Mouse (Mus musculus) limb, embryonic 15.5 days (tissue): ENCODE measurements at regions not wholly inside any gene's neighbourhood (a gene's known extent, or its start where the extent isn't known, plus 50 kb on each side); places are given as distances from the start of the nearest gene placed in this dataset.

Experiments
- ATAC-seq: fragments of 200-750 bp; cut with Nextera tagmentation; 2 replicates; pipeline ENCODE4 v1.8.0; 2017; ENCODE audit warnings: low read depth, moderate TSS enrichment; ENCODE audit not compliant: insufficient number of reproducible peaks, low FRiP score, low TSS enrichment
- H3K27ac ChIP-seq: fragments of 300-500 bp; sonication (generic); 2 replicates; pipeline ENCODE4 v1.5.1; 2015; ENCODE audit warnings: moderate library complexity, mild to moderate bottlenecking, inconsistent platforms
- H3K27me3 ChIP-seq: fragments of 300-500 bp; sonication (generic); 2 replicates; pipeline ENCODE4 v1.6.1; 2015; ENCODE audit warnings: inconsistent platforms
- H3K36me3 ChIP-seq: fragments of 300-500 bp; sonication (generic); 2 replicates; pipeline ENCODE4 v1.6.1; 2015; ENCODE audit warnings: inconsistent platforms
- H3K4me1 ChIP-seq: fragments of 300-500 bp; sonication (generic); 2 replicates; pipeline ENCODE4 v1.6.1; 2015; ENCODE audit warnings: inconsistent platforms
- H3K4me2 ChIP-seq: fragments of 300-500 bp; sonication (generic); 2 replicates; pipeline ENCODE4 v1.6.1; 2015; ENCODE audit warnings: mild to moderate bottlenecking, inconsistent platforms
- H3K4me3 ChIP-seq: fragments of 300-500 bp; sonication (generic); 2 replicates; pipeline ENCODE4 v1.5.1; 2015; ENCODE audit warnings: mild to moderate bottlenecking, inconsistent platforms
- H3K9ac ChIP-seq: fragments of 300-500 bp; sonication (generic); 2 replicates; pipeline ENCODE4 v1.6.1; 2015; ENCODE audit warnings: inconsistent platforms
- H3K9me3 ChIP-seq: fragments of 300-500 bp; sonication (generic); 2 replicates; pipeline ENCODE4 v1.6.1; 2016; ENCODE audit warnings: inconsistent platforms
- WGBS: fragments of 180-500 bp; shearing (Covaris S2); methylation state at CpG from one replicate; pipeline ENCODE4 v1.1.7; 2015; 5-methylcytosine and 5-hydroxymethylcytosine counted together

DNA sequence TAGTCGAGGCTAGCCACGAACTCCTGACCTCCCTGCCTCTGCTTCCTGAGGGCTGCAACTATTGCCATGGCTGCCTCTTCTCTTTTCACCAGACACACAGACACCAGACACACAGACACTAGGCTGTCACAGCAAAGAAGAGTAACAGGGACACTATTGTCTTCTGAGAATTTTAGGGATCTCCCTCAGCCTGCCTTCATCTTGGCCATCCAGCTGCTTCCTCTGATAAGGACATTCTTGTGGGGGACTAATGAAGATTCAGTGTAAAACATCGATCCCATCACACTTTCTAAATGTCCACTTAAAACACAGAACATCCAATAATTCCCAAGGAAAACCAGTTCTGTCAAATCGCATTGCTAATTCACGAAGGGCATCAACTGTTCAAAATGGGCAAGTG lies 98.2 kb downstream of the Cd24a start:
- peaks cover 6% of the 10 kb centered on the region; the same call in 1 of the 2 replicates for H3K4me1 ChIP-seq
- H3K4me2 ChIP-seq: no peak overlapping the region
- no peaks in the 10 kb centered on the region for H3K9me3 ChIP-seq
- no peaks in the 10 kb centered on the region for H3K27me3 ChIP-seq
- no peak for ATAC-seq
- no peaks in the 10 kb centered on the region for H3K36me3 ChIP-seq
- H3K9ac ChIP-seq: no peak overlapping the region
- WGBS: 83% methylated on average over 5 of the region's 5 CpGs
- no peak overlapping the region for H3K27ac ChIP-seq
- H3K4me3 ChIP-seq: no peak overlapping the region

DNA sequence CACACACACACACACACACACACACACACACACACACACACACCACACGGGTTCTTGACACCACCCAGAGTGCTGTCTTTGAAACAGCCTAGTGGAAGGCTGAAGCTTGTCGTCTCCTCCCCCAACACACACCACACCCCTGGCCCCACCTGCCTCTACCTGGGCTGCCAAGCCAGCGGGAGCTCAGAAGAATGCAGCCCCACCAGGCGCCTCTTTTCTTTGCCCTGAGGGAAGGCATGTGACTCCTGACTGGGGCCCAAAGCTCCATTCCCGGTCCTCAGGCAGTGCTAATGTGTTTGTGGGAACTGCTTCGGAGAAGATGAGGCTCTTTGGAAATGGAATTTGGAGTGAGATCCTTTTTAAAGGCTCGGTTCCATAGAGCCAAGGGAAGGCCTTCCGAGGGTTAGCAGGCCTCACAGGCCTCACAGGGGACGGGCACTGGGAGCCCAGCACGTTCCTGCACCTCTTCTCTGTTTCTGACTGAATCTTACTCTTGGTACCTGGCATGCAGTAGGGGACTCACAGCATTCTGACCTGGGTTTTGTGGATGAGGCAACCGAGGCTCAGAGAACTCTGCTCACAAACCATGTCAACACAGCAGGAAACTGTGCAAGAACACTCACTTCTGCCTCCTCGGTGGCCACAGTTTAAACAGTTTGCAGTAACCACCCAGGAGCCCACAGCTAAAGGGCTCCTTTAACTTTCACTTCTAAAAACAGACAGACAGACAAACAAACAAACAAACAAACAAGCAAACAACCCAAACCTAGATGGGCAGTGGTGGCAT lies 106.4 kb downstream of the Cd24a start:
- peaks cover 6% of the 10 kb centered on the region; the same call in 1 of the 2 replicates for H3K4me1 ChIP-seq
- H3K4me3 ChIP-seq: no peak overlapping the region
- no peak for ATAC-seq
- H3K9ac ChIP-seq: no peak overlapping the region
- no peaks in the 10 kb centered on the region for H3K36me3 ChIP-seq
- no peak overlapping the region for H3K4me2 ChIP-seq
- H3K9me3 ChIP-seq: no peaks in the 10 kb centered on the region
- 35% methylated on average over 12 of the region's 12 CpGs for WGBS
- no peaks in the 10 kb centered on the region for H3K27me3 ChIP-seq
- H3K27ac ChIP-seq: 0 out of 2 replicates have a peak overlapping the region, but pooled peaks have one; percentile 23

DNA sequence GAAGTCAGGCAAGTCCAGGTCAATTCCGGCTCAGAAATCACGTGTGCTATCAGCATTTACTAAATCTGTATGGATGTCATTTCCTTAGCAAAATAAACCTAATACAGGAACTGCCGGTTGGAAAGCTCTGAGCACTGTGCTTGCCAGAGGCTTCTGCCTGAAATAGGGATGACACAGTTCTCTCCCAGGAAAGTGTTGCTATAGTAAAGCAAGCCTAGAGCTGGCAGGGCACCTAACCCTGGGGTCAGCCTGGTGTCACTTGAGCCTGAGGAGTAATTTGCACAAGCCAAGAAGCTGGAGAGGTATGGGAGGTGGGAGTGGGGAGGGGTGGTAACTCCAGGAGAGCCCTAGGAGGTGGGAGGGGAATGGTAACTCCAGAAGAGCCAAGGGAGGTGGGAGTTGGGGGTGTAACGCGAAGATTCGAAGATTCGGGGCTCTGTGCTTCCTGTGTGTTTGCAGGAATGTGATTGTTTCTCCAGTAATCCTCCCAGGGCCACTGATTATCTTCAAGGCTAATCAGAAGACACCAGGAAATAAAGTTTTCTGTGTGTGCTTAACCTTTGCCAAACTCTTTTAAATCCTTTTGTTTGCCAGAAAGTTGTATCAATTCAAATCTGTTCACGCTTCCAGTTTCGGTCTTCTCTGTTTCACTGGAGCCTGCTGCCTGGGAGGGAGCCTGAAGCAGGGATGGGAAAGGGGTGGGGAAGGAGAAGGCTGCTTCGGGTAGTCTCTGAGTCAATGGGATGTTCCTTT lies 111.3 kb downstream of the Cd24a start:
- Histone ChIP-seq H3K9ac (no peak overlapping the region), H3K4me3 (no peak overlapping the region), H3K27ac (no peak overlapping the region), H3K27me3 (no peaks in the 10 kb centered on the region), H3K4me1 (peaks cover 13% of the 10 kb centered on the region), H3K36me3 (no peaks in the 10 kb centered on the region), H3K9me3 (no peaks in the 10 kb centered on the region), H3K4me2 (no peak overlapping the region; the same call in 1 of the 2 replicates)
- ATAC-seq: no peak
- 14% methylated on average over 10 of the region's 10 CpGs for WGBS

DNA sequence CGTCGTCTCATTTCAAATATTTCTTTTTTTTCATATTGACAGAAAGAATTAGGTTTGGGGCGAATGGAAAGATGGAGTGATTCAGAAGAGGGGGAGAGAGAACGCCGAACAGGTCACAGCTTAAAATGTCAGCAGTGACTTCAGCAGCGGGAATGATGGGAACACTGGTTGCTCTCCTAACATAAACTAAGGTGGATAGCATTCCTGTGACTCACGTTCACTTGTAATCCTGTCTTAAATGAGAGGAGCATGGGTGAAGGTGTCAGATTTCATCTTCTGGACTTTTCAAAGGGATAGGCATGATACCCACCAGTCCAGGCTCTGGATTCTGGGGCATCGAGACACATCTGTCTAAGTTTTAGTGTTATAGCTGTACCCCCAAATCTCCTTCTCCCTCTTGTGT lies 111.8 kb downstream of the Cd24a start:
- no peaks in the 10 kb centered on the region for H3K9me3 ChIP-seq
- H3K4me1 ChIP-seq: peaks cover 17% of the 10 kb centered on the region
- 37% methylated on average over 8 of the region's 8 CpGs for WGBS
- no peaks in the 10 kb centered on the region for H3K36me3 ChIP-seq
- no peaks in the 10 kb centered on the region for H3K27me3 ChIP-seq
- no peak overlapping the region for H3K27ac ChIP-seq
- no peak overlapping the region; the same call in 1 of the 2 replicates for H3K4me2 ChIP-seq
- no peak overlapping the region for H3K4me3 ChIP-seq
- no peak for ATAC-seq
- H3K9ac ChIP-seq: no peak overlapping the region

DNA sequence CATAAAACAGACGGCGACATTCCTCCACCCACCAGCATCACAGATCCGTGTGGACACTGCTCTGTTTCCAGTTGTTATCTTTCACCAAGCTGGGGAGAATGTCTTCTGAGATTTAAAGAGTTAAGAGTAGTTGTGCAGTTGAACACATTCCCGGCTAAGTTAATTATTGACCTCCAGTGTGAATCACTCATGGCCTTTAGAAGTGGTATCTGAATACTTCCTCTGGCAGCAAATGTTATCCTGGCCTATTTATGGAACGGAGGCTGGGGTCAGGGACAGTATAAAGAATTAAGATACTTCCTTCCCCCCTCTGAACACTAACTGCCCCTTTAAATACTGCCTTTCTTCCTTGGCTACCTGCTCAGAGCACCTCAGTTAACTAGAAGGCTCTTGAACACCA lies 115.9 kb downstream of the Cd24a start:
- no peak overlapping the region; the same call in 1 of the 2 replicates for H3K27ac ChIP-seq

DNA sequence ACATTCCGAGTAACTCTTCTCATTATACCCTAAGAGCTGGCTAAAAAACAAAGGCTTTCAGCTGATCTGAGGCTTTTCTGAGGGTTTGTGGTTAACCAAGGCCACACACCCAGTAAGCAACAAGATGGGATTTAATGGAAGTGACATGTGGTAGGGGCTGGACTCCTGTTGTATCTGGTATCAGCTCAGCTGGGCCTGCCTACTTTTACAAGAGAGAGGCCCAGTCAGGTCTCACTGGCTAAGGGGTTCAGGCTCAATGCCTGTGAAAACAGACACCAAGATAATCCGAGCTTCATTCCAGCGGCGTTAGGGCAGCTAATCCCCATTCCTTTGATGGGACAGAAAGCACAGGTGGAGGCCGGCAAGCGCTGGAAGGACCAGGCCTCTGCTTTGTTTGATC lies 116.4 kb downstream of the Cd24a start:
- 30% methylated on average over 6 of the region's 6 CpGs for WGBS
- ATAC-seq: no peak
- peak overlapping the region; percentile 22; the same call in 1 of the 2 replicates for H3K27ac ChIP-seq

More for the DNA sequence above, 115.9 kb downstream of the Cd24a start:
- no peak overlapping the region for H3K4me2 ChIP-seq
- H3K9me3 ChIP-seq: no peaks in the 10 kb centered on the region
- no peak overlapping the region for H3K4me3 ChIP-seq
- peaks cover 24% of the 10 kb centered on the region for H3K4me1 ChIP-seq
- H3K27me3 ChIP-seq: no peaks in the 10 kb centered on the region
- no peaks in the 10 kb centered on the region for H3K36me3 ChIP-seq
- 47% methylated on average over 5 of the region's 5 CpGs for WGBS
- no peak for ATAC-seq
- H3K9ac ChIP-seq: no peak overlapping the region

DNA sequence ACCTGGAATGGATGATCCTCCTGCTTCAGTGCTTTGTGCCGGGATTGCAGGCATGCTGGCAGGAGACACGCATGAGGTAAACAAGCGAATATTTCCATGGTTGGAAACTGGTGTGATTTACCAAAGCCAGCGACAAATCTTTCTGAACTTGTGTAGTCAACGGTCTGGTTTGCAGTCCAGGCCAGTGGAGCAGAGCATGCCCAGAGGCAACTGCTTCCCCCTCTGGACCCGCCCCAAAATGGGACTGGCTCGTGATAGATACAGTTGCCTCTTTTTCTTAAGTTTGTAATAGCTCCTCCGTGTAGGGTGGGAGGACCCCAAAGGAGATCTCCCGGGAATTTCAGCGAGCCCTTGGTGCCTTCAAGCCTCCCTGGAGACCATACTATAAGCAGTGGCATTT lies 117.4 kb downstream of the Cd24a start:
- Histone ChIP-seq H3K9me3 (no peaks in the 10 kb centered on the region), H3K36me3 (no peaks in the 10 kb centered on the region), H3K27me3 (no peaks in the 10 kb centered on the region), H3K4me1 (peaks cover 16% of the 10 kb centered on the region), H3K9ac (no peak overlapping the region), H3K4me3 (no peak overlapping the region), H3K4me2 (no peak overlapping the region), H3K27ac (no peak overlapping the region)
- no peak for ATAC-seq
- 56% methylated on average over 10 of the region's 10 CpGs for WGBS

More for the DNA sequence above, 116.4 kb downstream of the Cd24a start:
- no peak overlapping the region for H3K4me2 ChIP-seq
- H3K9ac ChIP-seq: no peak overlapping the region
- H3K4me1 ChIP-seq: peaks cover 20% of the 10 kb centered on the region
- H3K36me3 ChIP-seq: no peaks in the 10 kb centered on the region
- no peaks in the 10 kb centered on the region for H3K9me3 ChIP-seq
- H3K4me3 ChIP-seq: no peak overlapping the region
- H3K27me3 ChIP-seq: no peaks in the 10 kb centered on the region

DNA sequence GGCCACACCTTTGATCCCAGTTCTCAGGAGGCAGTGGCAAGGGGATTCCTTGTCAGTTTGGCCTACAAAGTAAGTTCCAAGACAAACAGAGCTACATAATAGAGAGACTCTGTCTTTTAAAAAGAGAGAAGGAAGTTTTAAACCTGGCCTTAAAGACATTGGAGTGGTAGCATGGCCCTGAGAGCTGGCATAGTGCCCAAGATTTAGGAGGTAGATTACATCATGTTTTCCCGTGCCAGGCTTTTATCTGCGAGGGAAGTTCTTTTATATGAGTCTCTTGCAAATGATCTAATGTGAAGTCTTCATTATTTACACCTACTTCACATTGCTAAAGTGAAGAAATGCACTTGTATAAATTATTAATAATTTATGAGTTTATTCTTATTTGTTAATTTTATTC lies 119.8 kb downstream of the Cd24a start:
- H3K4me3 ChIP-seq: no peak overlapping the region
- 22% methylated on average over 2 of the region's 2 CpGs for WGBS
- H3K27ac ChIP-seq: no peak overlapping the region
- no peaks in the 10 kb centered on the region for H3K27me3 ChIP-seq
- ATAC-seq: no peak
- H3K9ac ChIP-seq: no peak overlapping the region
- H3K36me3 ChIP-seq: no peaks in the 10 kb centered on the region
- H3K9me3 ChIP-seq: no peaks in the 10 kb centered on the region
- H3K4me1 ChIP-seq: peaks cover 16% of the 10 kb centered on the region
- H3K4me2 ChIP-seq: no peak overlapping the region

DNA sequence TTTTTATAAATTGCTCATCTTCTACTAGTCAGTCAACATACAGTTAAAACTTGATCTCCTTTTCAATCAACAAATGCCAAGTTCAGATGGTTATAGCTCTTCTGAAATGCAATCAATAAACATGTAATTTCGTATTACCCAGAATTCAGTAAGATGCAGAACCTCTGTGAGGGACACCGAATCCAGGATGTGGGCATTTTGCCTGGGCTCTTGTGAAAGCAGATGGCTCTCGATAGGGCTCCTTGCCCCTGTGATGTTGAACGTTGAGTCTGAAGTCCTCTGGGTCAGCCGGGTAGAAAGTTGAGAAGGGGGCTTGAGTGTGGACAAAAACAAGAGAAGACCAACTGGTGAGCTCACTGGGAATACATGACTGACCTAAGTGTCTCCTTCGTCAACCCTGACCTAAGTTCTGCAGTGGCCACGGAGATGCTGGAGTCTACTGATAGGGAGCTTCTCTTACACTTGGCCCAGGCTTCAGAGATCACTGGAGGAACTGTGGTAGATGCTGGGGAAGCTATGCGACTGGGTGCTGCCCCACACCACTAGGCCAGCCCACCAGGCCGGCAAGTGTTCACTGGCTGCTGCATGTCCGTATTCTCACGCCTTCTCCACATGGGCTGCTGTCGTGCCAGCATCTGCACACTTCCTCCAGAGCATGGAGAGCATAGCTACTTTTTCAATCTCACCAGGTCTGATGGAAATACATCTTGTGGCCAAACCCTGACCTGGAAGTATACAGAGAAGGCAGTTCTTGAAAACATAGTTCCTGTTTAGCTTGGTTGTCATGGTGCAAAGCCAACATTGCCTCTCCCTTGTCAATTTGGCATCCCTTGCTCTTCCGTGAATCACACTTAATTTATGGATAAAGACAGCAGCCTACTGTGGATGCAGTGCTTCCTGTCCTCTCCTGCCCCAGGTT lies 122.5 kb downstream of the Cd24a start:
- ATAC-seq: no peak
- WGBS: 87% methylated on average over 13 of the region's 13 CpGs
- no peak overlapping the region for H3K9ac ChIP-seq
- no peak overlapping the region for H3K4me3 ChIP-seq
- no peaks in the 10 kb centered on the region for H3K9me3 ChIP-seq
- H3K27me3 ChIP-seq: no peaks in the 10 kb centered on the region
- no peak overlapping the region for H3K27ac ChIP-seq
- no peaks in the 10 kb centered on the region for H3K36me3 ChIP-seq
- no peak overlapping the region for H3K4me2 ChIP-seq
- H3K4me1 ChIP-seq: peaks cover 8% of the 10 kb centered on the region; the same call in 1 of the 2 replicates

DNA sequence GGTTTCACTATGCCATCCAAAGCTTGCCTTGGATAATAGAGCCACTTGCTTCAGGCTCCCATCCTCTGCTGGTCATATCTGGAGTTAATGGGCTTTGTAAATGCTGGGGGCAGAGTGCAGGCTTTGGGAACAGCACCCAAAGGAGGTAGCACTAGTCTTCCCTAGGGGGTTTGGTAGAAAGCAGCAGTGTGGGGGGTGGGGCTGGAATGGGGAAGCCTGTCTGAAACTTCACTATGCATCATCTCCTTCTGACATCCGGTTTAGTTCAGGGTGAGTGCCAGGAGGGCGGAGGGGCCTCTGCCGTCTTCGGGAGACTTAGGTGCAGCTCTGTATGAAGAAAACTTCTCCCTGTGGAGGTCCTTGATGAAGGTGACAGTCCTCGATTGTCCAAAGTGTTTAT lies 124.8 kb downstream of the Cd24a start:
- Histone ChIP-seq H3K27ac (no peak overlapping the region), H3K36me3 (no peaks in the 10 kb centered on the region), H3K9ac (no peak overlapping the region), H3K4me2 (no peak overlapping the region), H3K4me1 (peaks cover 18% of the 10 kb centered on the region), H3K27me3 (no peaks in the 10 kb centered on the region), H3K4me3 (no peak overlapping the region), H3K9me3 (no peaks in the 10 kb centered on the region)
- ATAC-seq: no peak
- WGBS: 80% methylated on average over 5 of the region's 5 CpGs

DNA sequence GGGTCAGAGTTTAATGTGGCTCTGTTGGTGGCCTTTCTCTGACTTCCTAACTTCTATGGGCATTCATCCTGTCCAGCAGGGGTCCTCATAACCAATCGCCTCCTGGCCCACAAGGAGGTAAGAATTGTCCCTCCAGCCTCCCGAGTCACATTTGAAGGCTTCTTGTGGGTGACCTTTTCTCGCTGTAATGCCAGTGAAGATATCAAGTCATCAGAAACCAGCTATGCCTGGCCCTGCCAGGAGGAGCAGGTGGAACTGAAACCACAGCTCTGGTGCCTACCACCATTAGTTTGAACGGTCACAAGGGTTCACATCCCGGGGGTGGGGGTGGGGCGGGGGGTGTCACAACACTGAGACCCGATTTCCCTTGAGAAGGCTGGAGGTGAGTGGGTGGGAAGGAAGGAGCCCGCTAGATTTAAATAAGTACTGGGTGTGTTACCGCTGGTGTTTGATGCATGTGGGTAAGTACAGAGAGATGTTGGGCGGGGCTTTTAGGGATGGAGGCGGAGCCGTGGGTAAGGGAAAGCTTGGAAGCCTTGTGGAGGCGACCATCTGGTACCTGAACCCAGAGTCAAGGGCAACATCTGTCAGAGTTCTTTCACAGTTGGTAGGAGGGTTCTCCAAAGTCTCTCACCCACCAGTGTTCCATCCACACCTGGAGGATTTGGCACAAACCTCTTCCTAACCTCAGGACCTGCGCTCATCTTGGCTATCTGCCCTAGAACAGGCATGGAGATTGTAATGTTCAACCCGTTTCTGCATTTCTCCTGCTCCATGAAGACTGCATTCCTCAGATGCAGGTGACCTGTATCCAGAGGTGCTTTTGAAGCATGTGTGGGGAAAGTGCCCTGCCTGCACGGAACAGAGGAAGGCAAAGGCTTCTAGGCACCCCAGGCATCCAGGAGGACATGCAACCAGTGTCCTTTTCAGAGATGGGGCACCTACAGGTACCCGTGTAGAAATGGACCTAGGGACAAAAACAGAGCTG lies 128.2 kb downstream of the Cd24a start:
- H3K27me3 ChIP-seq: no peaks in the 10 kb centered on the region
- 52% methylated on average over 17 of the region's 17 CpGs for WGBS
- no peak for ATAC-seq
- H3K4me3 ChIP-seq: no peak overlapping the region
- no peak overlapping the region for H3K27ac ChIP-seq
- no peaks in the 10 kb centered on the region for H3K9me3 ChIP-seq
- H3K4me2 ChIP-seq: no peak overlapping the region
- H3K4me1 ChIP-seq: peaks cover 19% of the 10 kb centered on the region
- no peak overlapping the region for H3K9ac ChIP-seq
- H3K36me3 ChIP-seq: no peaks in the 10 kb centered on the region
